Mouse (Mus musculus) mouse trophoblast stem cell (cell line): ENCODE measurements around the gene Bcl2l15.

ENCODE experiments used
- in situ Hi-C, 2 experiments: fragments of 300-500 bp; cut with MseI, MboI; formaldehyde crosslinking; loops; 2 replicates in 1 of 2; 3 replicates in 1 of 2; pipeline ENCODE4 v1.15.1; 2025

Gene Bcl2l15

DNA sequence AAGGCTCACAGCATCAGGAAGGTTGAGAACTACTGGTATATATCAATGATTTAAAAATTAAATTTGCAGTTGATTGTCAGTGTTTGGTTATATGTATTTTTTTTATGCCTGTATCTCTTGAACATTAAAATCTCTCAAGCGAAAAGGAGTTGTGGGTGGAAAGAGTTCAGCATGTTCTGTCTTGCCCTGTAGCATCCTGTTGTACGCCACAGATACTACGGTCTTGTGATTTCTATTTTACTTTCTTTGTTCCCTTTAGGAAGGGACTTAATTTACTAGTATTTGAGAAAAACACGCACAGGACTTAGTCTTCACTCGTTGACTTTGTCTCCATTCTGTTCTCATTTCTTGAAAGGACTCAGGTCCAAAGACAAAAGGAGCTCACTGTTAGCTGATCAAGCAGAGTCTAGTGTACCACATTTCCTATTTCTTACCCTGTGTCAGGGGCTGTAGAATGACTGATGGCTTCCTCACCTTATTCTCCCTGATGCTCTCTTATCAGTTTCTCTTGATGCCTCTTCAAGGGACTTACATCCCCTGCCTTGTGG, 35.1 kb downstream of the Bcl2l15 start:
- in situ Hi-C loops, result no loop called here

DNA sequence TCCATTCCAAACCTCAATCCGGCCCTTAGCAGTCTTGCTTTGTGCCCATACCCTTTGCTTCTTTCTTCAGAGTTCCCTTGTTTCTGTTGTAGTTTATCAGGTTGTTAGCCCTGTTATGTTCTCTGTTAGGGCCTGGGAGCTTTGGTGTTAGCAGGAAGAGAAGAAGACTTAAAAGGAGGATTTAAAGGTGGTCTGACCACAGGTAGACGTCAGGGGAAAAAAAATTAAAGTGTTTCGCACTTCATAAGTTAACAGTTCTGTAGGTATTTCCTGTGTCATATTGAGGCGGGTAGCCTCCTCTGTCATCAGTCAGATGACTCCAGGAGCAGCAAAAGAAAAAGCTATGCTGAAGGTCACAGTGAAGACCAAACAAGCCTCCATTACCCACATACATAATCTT, 35.6 kb downstream of the Bcl2l15 start:
- in situ Hi-C loops, result no loop called here

DNA sequence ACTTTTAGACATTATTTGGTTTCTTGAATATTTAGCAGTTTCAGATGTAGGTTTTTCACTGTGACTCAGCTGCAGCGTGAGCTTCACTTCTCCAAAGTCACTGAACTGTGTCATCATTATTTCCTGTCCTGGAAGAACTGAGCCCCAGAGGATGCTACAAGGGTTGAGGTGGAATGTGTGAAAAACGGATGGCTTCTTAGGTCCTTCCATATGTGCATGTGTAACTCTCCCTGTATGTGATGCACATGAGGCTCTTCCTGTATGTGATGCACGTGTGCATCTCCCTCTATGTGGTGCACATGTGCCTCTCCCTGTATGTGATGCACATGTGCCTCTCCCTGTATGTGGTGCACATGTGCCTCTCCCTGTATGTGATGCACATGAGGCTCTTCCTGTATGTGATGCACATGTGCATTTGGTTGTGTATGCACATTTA, 40.3 kb downstream of the Bcl2l15 start:
- in situ Hi-C loops, result no loop called here

DNA sequence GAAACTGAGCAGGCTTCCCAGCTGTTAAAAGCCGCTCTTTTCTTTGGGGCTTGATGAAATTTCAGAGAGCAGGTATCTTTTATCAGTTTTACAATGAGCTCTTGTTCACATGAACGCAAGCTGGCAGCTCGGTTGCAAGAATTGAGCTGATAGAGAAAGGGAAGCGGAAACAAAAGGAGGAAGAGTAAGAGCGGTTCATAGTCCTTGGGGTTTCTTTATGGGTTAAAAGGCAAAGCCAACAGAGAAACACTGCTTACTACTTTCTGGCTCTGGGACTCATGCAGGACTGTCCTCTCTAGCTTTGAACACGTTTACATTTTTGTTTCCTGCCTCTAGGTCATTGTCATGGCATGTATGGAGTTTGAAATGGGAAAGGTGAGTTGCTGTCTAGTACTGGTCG, 41.9 kb downstream of the Bcl2l15 start:
- in situ Hi-C loops, result no loop called here

DNA sequence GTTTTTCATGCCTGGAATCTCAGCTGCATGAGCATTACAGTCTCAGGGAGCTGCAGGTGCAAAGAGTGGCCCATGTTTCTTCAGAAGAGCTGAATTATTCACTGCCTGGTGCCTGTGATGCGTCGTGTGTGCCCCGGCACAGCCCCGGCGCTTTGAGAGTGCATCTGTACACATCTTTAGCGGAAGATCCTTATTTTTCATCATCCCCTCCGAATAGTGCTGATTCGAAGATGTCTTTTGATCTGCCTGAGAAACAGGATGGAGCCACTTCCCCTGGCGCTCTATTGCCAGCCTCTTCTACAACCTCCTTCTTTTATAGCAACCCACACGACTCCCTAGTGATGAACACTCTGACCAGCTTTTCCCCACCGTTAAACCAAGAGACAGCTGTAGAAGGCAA, 53.5 kb downstream of the Bcl2l15 start:
- in situ Hi-C loops, result loop anchor here in 1 of 2 experiments (5.0 kb wide), 1 partner anchor 34 kb away; no protein-coding TSS in a partner anchor

DNA sequence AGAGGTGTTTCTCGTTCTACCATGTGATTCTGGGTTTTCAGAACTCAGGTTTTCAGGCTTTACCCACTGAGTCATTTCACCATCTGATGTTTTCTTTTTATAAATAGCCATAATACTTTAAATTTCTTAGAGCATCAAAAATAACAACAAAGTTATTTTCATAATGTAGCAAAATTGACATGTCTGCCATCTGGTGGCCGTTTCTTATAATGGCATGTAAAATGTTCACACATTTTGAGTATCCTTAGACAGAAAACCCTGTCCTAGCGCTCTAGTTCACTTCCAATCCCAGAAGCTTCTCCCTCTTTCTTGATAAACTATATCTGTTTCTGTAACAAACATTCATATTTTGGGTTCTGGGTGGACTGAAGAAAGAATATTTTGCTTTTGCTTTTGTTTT, 55.2 kb downstream of the Bcl2l15 start:
- in situ Hi-C loops, result loop anchor here in 1 of 2 experiments (5.0 kb wide), 1 partner anchor 35 kb away; no protein-coding TSS in a partner anchor

DNA sequence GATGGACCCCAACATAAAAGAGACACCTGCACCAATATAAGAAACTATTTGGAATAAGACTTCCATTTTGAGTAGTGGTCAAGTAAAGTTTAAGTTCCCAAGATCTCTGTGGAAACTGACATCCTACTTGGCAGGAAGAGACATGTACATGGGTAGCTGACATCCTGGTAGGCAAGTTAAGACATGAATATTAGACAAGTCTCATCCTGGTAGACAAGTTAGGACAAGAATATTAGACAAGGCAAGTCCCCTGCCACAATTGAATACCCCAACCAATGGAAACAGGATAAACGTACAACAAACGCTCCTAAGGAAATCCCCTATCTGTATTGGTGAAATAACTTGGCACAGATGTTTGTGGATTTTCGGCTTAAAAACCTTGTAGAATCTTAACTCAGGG, 61.0 kb downstream of the Bcl2l15 start:
- in situ Hi-C loops, result no loop called here
